Mouse (Mus musculus): ENCODE results near the gene Lrrc7.

Lrrc7 gene

GRCm38 (mm10) chr3:158035866-158036265 is 526.2 kb downstream of the Lrrc7 start:
- 1% methylated on average over 11 of the region's 11 CpGs for WGBS
